Mouse (Mus musculus) inflammation-experienced regulatory T-cells, adult 6 months (primary cell): ENCODE results near the gene Ankrd28. TPM values are rescaled to one million over a fixed set of nuclear protein-coding genes. Genes with fewer than 3 reads are reported as not detected.

ENCODE experiments used
- polyA plus RNA-seq, 3 experiments: library from polyadenylated mRNA; unstranded; fragments of 100-300 nt; shearing (Covaris generic); gene quantifications; one replicate each; pipeline ENCODE4 v1.2.1; 2017

The Ankrd28 gene
- polyA plus RNA-seq, 3 experiments from 2014 or later: 9.5 to 11.0 (median 10.0) TPM

Other genes with a start within 250 kb of the Ankrd28 start
- gene Colq, start 239.3 kb downstream of the Ankrd28 start, polyA plus RNA-seq: 1 to 10 TPM; 2.1 to 6.2 (median 3.5) TPM
- gene Gm49387, start 189.8 kb downstream of the Ankrd28 start, polyA plus RNA-seq: 1 to 10 TPM in 1 of 3 experiments, not detected in 2; 1.5 TPM
- gene Btd, start 189.6 kb downstream of the Ankrd28 start, polyA plus RNA-seq: 10 to 100 TPM; 20.3 to 28.6 (median 24.2) TPM
- gene Hacl1, start 189.4 kb downstream of the Ankrd28 start, polyA plus RNA-seq: 10 to 100 TPM; 23.5 to 36.6 (median 25.0) TPM
- not detected for gene Galnt15, start 198.3 kb upstream of the Ankrd28 start, polyA plus RNA-seq